Mouse (Mus musculus): ENCODE measurements around the gene Dnajc10.

Gene Dnajc10

GRCm38 (mm10) chr2:80354531-80354930 lies 39.3 kb downstream of the Dnajc10 start:
- no peak for DNase-seq (ENCODE audit: low read depth)

DNA sequence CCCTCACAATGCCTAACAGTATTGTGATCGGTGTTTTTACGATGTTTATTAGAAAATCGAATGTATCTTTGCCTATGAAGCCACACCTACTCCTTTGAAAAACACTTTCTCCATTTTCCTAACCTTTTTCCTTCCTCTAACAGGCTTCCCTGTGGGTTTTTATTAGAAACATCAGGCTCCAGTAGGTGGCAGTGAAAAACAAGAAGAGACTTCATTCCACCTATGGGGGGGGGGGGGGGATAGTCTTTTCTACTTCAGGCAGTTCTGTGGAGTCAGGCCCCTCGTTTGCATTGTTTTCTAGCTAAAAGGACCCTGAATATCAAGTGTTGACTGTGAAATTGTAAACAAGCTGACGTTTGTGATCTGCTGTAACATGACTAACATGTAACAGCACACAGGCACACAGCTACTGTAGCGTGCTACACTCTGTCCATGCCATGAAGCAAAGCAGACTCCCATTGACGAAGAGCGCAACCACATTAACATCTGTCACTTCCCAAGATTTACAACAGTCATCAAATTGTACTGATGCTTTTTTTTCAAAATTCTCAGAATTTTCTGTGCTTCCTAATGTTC lies 41.5 kb downstream of the Dnajc10 start:
- DNase-seq (ENCODE audit: low read depth), result no peak

DNA sequence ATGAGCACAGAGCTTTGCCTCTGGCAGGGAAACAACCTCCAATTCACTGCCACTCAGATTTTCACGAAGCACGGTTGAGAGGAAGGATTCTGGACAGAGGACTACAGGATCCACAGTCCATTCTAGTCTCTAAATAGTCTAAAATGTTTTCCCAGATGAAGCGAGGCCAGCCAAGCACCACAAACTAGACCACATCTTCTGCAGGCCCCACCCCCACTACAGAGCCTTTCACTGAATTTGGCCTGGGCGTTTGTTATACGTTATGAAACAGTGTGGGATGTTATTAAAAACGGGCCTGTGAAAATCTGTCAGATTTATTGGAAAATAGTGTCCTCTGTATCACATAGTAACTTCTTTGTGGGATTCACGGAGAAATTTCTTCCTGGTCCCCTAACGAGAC lies 56.2 kb downstream of the Dnajc10 start:
- DNase-seq (ENCODE audit: low read depth), result no peak

DNA sequence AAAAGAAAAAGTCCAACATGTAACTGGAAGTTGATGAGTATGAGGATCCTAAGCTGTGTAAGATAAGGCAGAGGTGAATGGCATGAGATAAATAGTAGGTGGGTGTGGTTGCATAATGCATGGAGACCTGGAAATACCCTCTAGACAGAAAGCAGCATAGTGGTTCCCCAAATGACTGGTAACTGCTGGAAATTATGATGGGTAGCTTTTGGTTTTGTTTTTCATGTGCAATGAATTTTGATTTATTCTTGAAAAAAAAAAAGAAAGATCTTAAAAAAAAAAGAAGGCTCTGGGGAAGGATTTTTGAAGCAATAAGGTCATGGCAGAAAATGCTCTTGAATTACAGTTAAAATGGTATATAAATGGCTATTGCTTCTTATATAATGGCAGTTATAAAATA lies 59.6 kb downstream of the Dnajc10 start:
- DNase-seq (ENCODE audit: low read depth), result no peak

- no peak for DNase-seq (ENCODE audit: low read depth)
These were observed 64.6 kb downstream of the Dnajc10 start for GRCm38 (mm10) chr2:80379848-80380247.

DNA sequence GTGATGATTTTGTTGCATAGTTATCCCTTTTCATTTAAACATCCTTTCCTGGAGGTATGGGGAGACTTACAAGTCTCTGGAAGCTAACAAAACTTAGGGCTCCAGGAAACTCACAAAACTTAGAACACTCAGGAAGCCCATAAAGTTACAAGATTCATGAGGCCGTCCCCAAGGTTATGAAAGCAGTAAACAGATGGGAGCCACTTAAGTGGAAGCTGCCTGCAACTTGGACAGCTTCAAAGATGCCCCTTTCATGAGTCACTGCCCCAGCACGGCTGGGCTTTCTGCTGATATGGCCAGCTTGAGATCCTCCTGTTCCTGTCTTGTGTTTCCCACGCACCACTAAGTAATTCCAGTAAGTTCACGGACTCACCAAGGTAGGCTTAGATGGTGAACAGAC lies 69.2 kb downstream of the Dnajc10 start:
- no peak for DNase-seq (ENCODE audit: low read depth)

GRCm38 (mm10) chr2:80386255-80386654 lies 71.0 kb downstream of the Dnajc10 start:
- no peak for DNase-seq (ENCODE audit: low read depth)

GRCm38 (mm10) chr2:80387668-80388067 lies 72.4 kb downstream of the Dnajc10 start:
- DNase-seq (ENCODE audit: low read depth), result no peak

- DNase-seq (ENCODE audit: low read depth), result no peak
These were observed 73.1 kb downstream of the Dnajc10 start for GRCm38 (mm10) chr2:80388341-80388740.

GRCm38 (mm10) chr2:80396057-80396456 lies 80.8 kb downstream of the Dnajc10 start:
- DNase-seq (ENCODE audit: low read depth), result no peak

GRCm38 (mm10) chr2:80396864-80397263 lies 81.6 kb downstream of the Dnajc10 start:
- DNase-seq (ENCODE audit: low read depth), result no peak

DNA sequence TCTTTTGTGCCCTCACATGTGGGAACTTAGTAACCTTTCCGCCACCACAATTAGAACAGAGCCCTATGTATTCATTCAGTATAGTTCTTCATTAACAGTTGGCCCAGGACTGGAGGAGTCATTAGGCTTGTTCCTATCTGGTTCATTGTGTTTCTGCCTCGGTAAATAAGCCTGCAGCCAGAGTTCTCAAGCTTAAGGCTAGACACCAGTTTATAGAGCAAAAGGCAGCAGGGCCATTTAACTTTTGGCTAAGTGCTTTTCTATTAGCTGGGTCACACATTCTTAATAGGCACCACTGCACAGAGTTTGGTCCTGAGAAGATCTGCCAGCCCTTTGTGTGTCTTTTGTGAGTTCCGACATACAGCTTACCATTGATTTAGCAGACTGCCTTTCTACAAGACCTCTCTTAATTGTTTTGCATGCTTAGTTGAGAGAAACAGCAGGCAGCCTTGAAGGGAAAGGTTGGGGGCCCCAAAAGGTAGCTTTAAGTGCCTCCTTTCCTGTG lies 83.4 kb downstream of the Dnajc10 start:
- no peak for DNase-seq (ENCODE audit: low read depth)
